Mouse (Mus musculus): ENCODE results near the gene Nat8. TPM values are rescaled to one million over a fixed set of nuclear protein-coding genes. Genes with fewer than 3 reads are reported as not detected.
"Not testable (repeated sequence)": the region's sequence is repeated elsewhere in the genome, so short reads cannot be mapped to it uniquely, and the experiment has no call there.

The Nat8 gene
- polyA plus RNA-seq, 1 experiment from 2014 or later, result 51.8 TPM

GRCm38 (mm10) chr6:85803180-85803579, 28.7 kb downstream of the Nat8 start:
- H3K4me3 ChIP-seq (ENCODE audit: low read depth, low read length); H3K4me1 ChIP-seq (replicated peaks; ENCODE audit: control insufficient read depth, insufficient read depth, low read length); H3K27ac ChIP-seq (ENCODE audit: low read depth, low read length); H3K9ac ChIP-seq (ENCODE audit: low read depth, low read length); H3K4me2 ChIP-seq (replicated peaks; ENCODE audit: low read depth); H3K9me3 ChIP-seq (ENCODE audit: control insufficient read depth); H3K36me3 ChIP-seq (ENCODE audit: control insufficient read depth, insufficient read depth); ATAC-seq; H3K27me3 ChIP-seq (replicated peaks; ENCODE audit: control insufficient read depth, insufficient read depth, low read length): not testable (repeated sequence)
- WGBS, result 50% methylated on average over 5 of the region's 5 CpGs

Small RNA genes within 50 kb of the gene (microRNA-seq; reads per million reads assigned to microRNA genes)
- gene Mir6375, result not detected

Other genes starting within 250 kb of the Nat8 start
- gene Alms1, start 244.6 kb downstream of the Nat8 start, polyA plus RNA-seq (2015; fragmentation: Nextera tagmentation; extraction: Ambion mirVana), result 0.92 and 1.1 TPM in 2 replicates
- 0.38 and 0.40 TPM in 2 replicates for gene Nat8f7, start 118.9 kb downstream of the Nat8 start, polyA plus RNA-seq (2015; fragmentation: Nextera tagmentation; extraction: Ambion mirVana)
- gene Nat8f3, start 66.3 kb downstream of the Nat8 start, polyA plus RNA-seq (2015; fragmentation: Nextera tagmentation; extraction: Ambion mirVana), result 0.14 TPM in 1 of 2 replicates, not detected in the other
- gene Nat8f6, start 11.1 kb downstream of the Nat8 start, polyA plus RNA-seq (2015; fragmentation: Nextera tagmentation; extraction: Ambion mirVana), result 0.18 TPM in 1 of 2 replicates, not detected in the other
- gene Nat8f5, start 11.1 kb downstream of the Nat8 start, polyA plus RNA-seq (2015; fragmentation: Nextera tagmentation; extraction: Ambion mirVana), result 7.7 and 10.7 TPM in 2 replicates
- gene Nat8f2, start 37.1 kb upstream of the Nat8 start, polyA plus RNA-seq (2015; fragmentation: Nextera tagmentation; extraction: Ambion mirVana), result 0.16 and 0.38 TPM in 2 replicates
- gene Nat8f4, start 72.8 kb upstream of the Nat8 start, polyA plus RNA-seq (2015; fragmentation: Nextera tagmentation; extraction: Ambion mirVana), result 38.7 and 41.4 TPM in 2 replicates
- gene Tprkb, start 79.8 kb upstream of the Nat8 start, polyA plus RNA-seq (2015; fragmentation: Nextera tagmentation; extraction: Ambion mirVana), result 61.3 and 65.1 TPM in 2 replicates
- 18.1 and 19.0 TPM in 2 replicates for gene Nat8f1, start 83.6 kb upstream of the Nat8 start, polyA plus RNA-seq (2015; fragmentation: Nextera tagmentation; extraction: Ambion mirVana)
- 37.1 and 39.9 TPM in 2 replicates for gene Dusp11, start 129.6 kb upstream of the Nat8 start, polyA plus RNA-seq (2015; fragmentation: Nextera tagmentation; extraction: Ambion mirVana)
- not detected in 2 replicates for gene Figla, start 184.1 kb upstream of the Nat8 start, polyA plus RNA-seq (2015; fragmentation: Nextera tagmentation; extraction: Ambion mirVana)
- gene Add2, start 196.6 kb upstream of the Nat8 start, polyA plus RNA-seq (2015; fragmentation: Nextera tagmentation; extraction: Ambion mirVana), result 2.0 and 2.1 TPM in 2 replicates

All from intestine, postnatal 0 days (tissue).